In genomic region chr9:18721931-18722711, GRCm38 (mm10) we compare ENCODE assay signal across 12 mouse cellular contexts. TPM values are rescaled to one million over a fixed set of nuclear protein-coding genes. Genes with fewer than 3 reads are reported as not detected.
DNase-seq lines count a peak whose midpoint lies in the region; ATAC-seq and TF ChIP-seq lines count a peak whose summit lies in the region.
"Had no signal": no experiment of that assay in that cellular context is flagged by ENCODE, and none has a peak within 500 bp of the region (broad histone marks: within the 10 kb centered on the region; RNA-seq: fewer than 3 reads in every experiment).

No protein-coding gene starts in this region.

- H3K4me2 ChIP-seq in intestine, embryonic 14.5 days (ENCODE audit: low read length), result no peak overlapping the region
- no peak overlapping the region for H3K4me2 ChIP-seq in intestine, postnatal 0 days (replicated peaks; ENCODE audit: low read depth)
- H3K4me2 ChIP-seq in embryonic facial prominence, embryonic 12.5 days (replicated peaks), result no peak overlapping the region
- no peak overlapping the region for H3K4me2 ChIP-seq in hindbrain, postnatal 0 days (ENCODE audit: low read depth, low read length)
- H3K4me2 ChIP-seq in neural tube, embryonic 11.5 days (ENCODE audit: low read depth), result no peak overlapping the region

- 15% methylated on average over 6 of the region's 6 CpGs for WGBS in intestine, embryonic 14.5 days
- WGBS in intestine, postnatal 0 days, result 25% methylated on average over 6 of the region's 6 CpGs
- 21% methylated on average over 6 of the region's 6 CpGs for WGBS in embryonic facial prominence, embryonic 12.5 days
- 20% methylated on average over 6 of the region's 6 CpGs for WGBS in hindbrain, postnatal 0 days
- WGBS in neural tube, embryonic 11.5 days, result 15% methylated on average over 6 of the region's 6 CpGs

- H3K27ac ChIP-seq in intestine, embryonic 14.5 days (ENCODE audit: low read depth), result peak overlapping the region; percentile 43
- H3K27ac ChIP-seq in intestine, postnatal 0 days (ENCODE audit: low read depth, low read length), result no peak overlapping the region
- peak overlapping the region; percentile 42; the same call in 1 of the 2 replicates for H3K27ac ChIP-seq in embryonic facial prominence, embryonic 12.5 days
- H3K27ac ChIP-seq in hindbrain, postnatal 0 days, result no peak overlapping the region
- H3K27ac ChIP-seq in neural tube, embryonic 11.5 days (ENCODE audit: low read depth, low read length), result no peak overlapping the region
- H3K27ac ChIP-seq: macrophage had no signal

- intact Hi-C loops in left cerebral cortex, postnatal 4 days (cut with DNase I), result no loop called here
- intact Hi-C loops in left cerebral cortex, postnatal 36 days (cut with DNase I), result no loop called here

- peaks cover 6% of the 10 kb centered on the region; the same call in 1 of the 2 replicates for H3K4me1 ChIP-seq in intestine, embryonic 14.5 days (replicated peaks; ENCODE audit: control insufficient read depth, insufficient read depth, low read length)
- no peaks in the 10 kb centered on the region for H3K4me1 ChIP-seq in intestine, postnatal 0 days (replicated peaks; ENCODE audit: control insufficient read depth, insufficient read depth, low read length)
- H3K4me1 ChIP-seq in embryonic facial prominence, embryonic 12.5 days, result peaks cover 13% of the 10 kb centered on the region; the same call in 1 of the 2 replicates
- no peaks in the 10 kb centered on the region for H3K4me1 ChIP-seq in hindbrain, postnatal 0 days (ENCODE audit: insufficient read depth, low read length)
- no peaks in the 10 kb centered on the region for H3K4me1 ChIP-seq in neural tube, embryonic 11.5 days (ENCODE audit: control insufficient read depth, insufficient read depth, low read length)

- no peaks in the 10 kb centered on the region for H3K27me3 ChIP-seq in intestine, embryonic 14.5 days (replicated peaks; ENCODE audit: control insufficient read depth, insufficient read depth, low read length)
- no peaks in the 10 kb centered on the region for H3K27me3 ChIP-seq in intestine, postnatal 0 days (replicated peaks; ENCODE audit: control insufficient read depth, insufficient read depth, low read length)
- H3K27me3 ChIP-seq in embryonic facial prominence, embryonic 12.5 days, result no peaks in the 10 kb centered on the region
- H3K27me3 ChIP-seq in hindbrain, postnatal 0 days (ENCODE audit: insufficient read depth, low read length), result no peaks in the 10 kb centered on the region
- no peaks in the 10 kb centered on the region for H3K27me3 ChIP-seq in neural tube, embryonic 11.5 days (ENCODE audit: control insufficient read depth, insufficient read depth, low read length)

- DNase-seq in intestine, embryonic 14.5 days (ENCODE audit: low spot score), result no peak
- peak; percentile 19 for DNase-seq in hindbrain, postnatal 0 days (ENCODE audit: low spot score)
- DNase-seq in neural tube, embryonic 11.5 days (ENCODE audit: low spot score), result peak; percentile 30
- no peak for DNase-seq in left cerebral cortex, postnatal 4 days
- DNase-seq in thymus, postnatal 14 days, result no peak
- no peak for DNase-seq in left cerebral cortex, postnatal 36 days (ENCODE audit: low spot score in 2 of 2)
- DNase-seq: cerebellum, postnatal 10 days; right cerebral cortex, postnatal 25 days had no signal

- H3K9ac ChIP-seq in intestine, embryonic 14.5 days (ENCODE audit: low read length), result no peak overlapping the region
- no peak overlapping the region for H3K9ac ChIP-seq in intestine, postnatal 0 days (ENCODE audit: low read depth, low read length)
- H3K9ac ChIP-seq in embryonic facial prominence, embryonic 12.5 days, result no peak overlapping the region
- H3K9ac ChIP-seq in hindbrain, postnatal 0 days (replicated peaks; ENCODE audit: low read length), result no peak overlapping the region
- no peak overlapping the region for H3K9ac ChIP-seq in neural tube, embryonic 11.5 days (ENCODE audit: low read length)

- no peak for ATAC-seq in intestine, embryonic 14.5 days (replicated peaks; ENCODE audit: low FRiP score, low TSS enrichment, low read depth)
- ATAC-seq in intestine, postnatal 0 days, result no peak
- peak; percentile 64; the same call in 1 of the 2 replicates for ATAC-seq in embryonic facial prominence, embryonic 12.5 days (ENCODE audit: insufficient number of reproducible peaks, insufficient read depth, low FRiP score, low TSS enrichment)
- peak; percentile 40; the same call in 1 of the 2 replicates for ATAC-seq in hindbrain, postnatal 0 days
- ATAC-seq in neural tube, embryonic 11.5 days (ENCODE audit: insufficient read depth, low FRiP score, low TSS enrichment), result peak; percentile 86

- H3K36me3 ChIP-seq in intestine, embryonic 14.5 days (ENCODE audit: control insufficient read depth, insufficient read depth, low read length), result no peaks in the 10 kb centered on the region
- no peaks in the 10 kb centered on the region for H3K36me3 ChIP-seq in intestine, postnatal 0 days (ENCODE audit: control insufficient read depth, insufficient read depth)
- H3K36me3 ChIP-seq in embryonic facial prominence, embryonic 12.5 days, result no peaks in the 10 kb centered on the region
- H3K36me3 ChIP-seq in hindbrain, postnatal 0 days (ENCODE audit: insufficient read depth, low read length), result no peaks in the 10 kb centered on the region
- H3K36me3 ChIP-seq in neural tube, embryonic 11.5 days (ENCODE audit: control insufficient read depth, insufficient read depth, low read length), result no peaks in the 10 kb centered on the region

- H3K9me3 ChIP-seq in intestine, embryonic 14.5 days (ENCODE audit: control insufficient read depth, low read length), result no peaks in the 10 kb centered on the region
- H3K9me3 ChIP-seq in intestine, postnatal 0 days (ENCODE audit: control insufficient read depth), result no peaks in the 10 kb centered on the region
- H3K9me3 ChIP-seq in embryonic facial prominence, embryonic 12.5 days, result no peaks in the 10 kb centered on the region
- no peaks in the 10 kb centered on the region for H3K9me3 ChIP-seq in hindbrain, postnatal 0 days (ENCODE audit: low read length)
- no peaks in the 10 kb centered on the region for H3K9me3 ChIP-seq in neural tube, embryonic 11.5 days (ENCODE audit: control insufficient read depth, low read length)

- no peak overlapping the region for H3K4me3 ChIP-seq in intestine, embryonic 14.5 days (ENCODE audit: low read depth, low read length)
- no peak overlapping the region for H3K4me3 ChIP-seq in intestine, postnatal 0 days (ENCODE audit: low read depth, low read length)
- no peak overlapping the region for H3K4me3 ChIP-seq in embryonic facial prominence, embryonic 12.5 days
- H3K4me3 ChIP-seq in hindbrain, postnatal 0 days (ENCODE audit: low read length), result no peak overlapping the region
- H3K4me3 ChIP-seq in neural tube, embryonic 11.5 days (ENCODE audit: low read depth, low read length), result no peak overlapping the region

- TF ChIP-seq CTCF in intestine, postnatal 0 days (IDR thresholded peaks at IDR 0.05; ENCODE audit: low read depth), result no peak
- no peak for TF ChIP-seq CTCF in hindbrain, postnatal 0 days (IDR thresholded peaks at IDR 0.05; ENCODE audit: low read depth)

RNA-seq across cellular contexts. Expression of gene Olfr24, which starts 41.7 kb away (rescaled TPM):
- polyA plus RNA-seq in intestine, embryonic 14.5 days (2014; fragmentation: Nextera tagmentation; extraction: Ambion mirVana), result not detected in 2 replicates
- polyA plus RNA-seq in intestine, postnatal 0 days (2015; fragmentation: Nextera tagmentation; extraction: Ambion mirVana), result not detected in 2 replicates
- polyA plus RNA-seq in embryonic facial prominence, embryonic 12.5 days (2016; fragmentation: Nextera tagmentation; extraction: Ambion mirVana), result 0.04 TPM in 1 of 2 replicates, not detected in the other
- total RNA-seq in hindbrain, postnatal 0 days (2014; rRNA removed), result not detected in 2 replicates
- polyA plus RNA-seq in hindbrain, postnatal 0 days (2015; fragmentation: Nextera tagmentation; extraction: Ambion mirVana), result not detected in 2 replicates
- polyA plus RNA-seq in neural tube, embryonic 11.5 days (2014; fragmentation: Nextera tagmentation; extraction: Ambion mirVana), result not detected in 2 replicates
- total RNA-seq in left cerebral cortex, postnatal 4 days (2021), result not detected
- total RNA-seq in left cerebral cortex, postnatal 36 days (2021), result not detected
- polyA plus RNA-seq: gonadal fat pad, adult 2 months; macrophage had no signal

RNA-seq across cellular contexts. Expression of gene Muc16, which starts 47.8 kb away (rescaled TPM):
- 7.3 and 9.1 TPM in 2 replicates for polyA plus RNA-seq in intestine, embryonic 14.5 days (2014; fragmentation: Nextera tagmentation; extraction: Ambion mirVana)
- polyA plus RNA-seq in intestine, postnatal 0 days (2015; fragmentation: Nextera tagmentation; extraction: Ambion mirVana), result 1.3 TPM in 2 replicates
- not detected in 2 replicates for polyA plus RNA-seq in embryonic facial prominence, embryonic 12.5 days (2016; fragmentation: Nextera tagmentation; extraction: Ambion mirVana)
- under 0.01 TPM in 1 of 2 replicates, not detected in the other for total RNA-seq in hindbrain, postnatal 0 days (2014; rRNA removed)
- not detected in 2 replicates for polyA plus RNA-seq in hindbrain, postnatal 0 days (2015; fragmentation: Nextera tagmentation; extraction: Ambion mirVana)
- polyA plus RNA-seq in neural tube, embryonic 11.5 days (2014; fragmentation: Nextera tagmentation; extraction: Ambion mirVana), result 0.03 TPM in 1 of 2 replicates, not detected in the other
- not detected for total RNA-seq in left cerebral cortex, postnatal 4 days (2021)
- total RNA-seq in left cerebral cortex, postnatal 36 days (2021), result not detected
- polyA plus RNA-seq: macrophage had no signal

Comparison
In these comparisons a context has a peak if more than half of its experiments do, and no peak if none do; other contexts are left out.
1. H3K27ac ChIP-seq: peak in intestine, embryonic 14.5 days (single experiment) and embryonic facial prominence, embryonic 12.5 days (single experiment); none in intestine, postnatal 0 days (single experiment), hindbrain, postnatal 0 days (single experiment) and neural tube, embryonic 11.5 days (single experiment).
2. ATAC-seq: peak in embryonic facial prominence, embryonic 12.5 days (single experiment), hindbrain, postnatal 0 days (single experiment) and neural tube, embryonic 11.5 days (single experiment); none in intestine, embryonic 14.5 days (single experiment) and intestine, postnatal 0 days (single experiment).
3. DNase-seq: peak in hindbrain, postnatal 0 days (single experiment) and neural tube, embryonic 11.5 days (single experiment); none in intestine, embryonic 14.5 days (single experiment), left cerebral cortex, postnatal 4 days (single experiment), thymus, postnatal 14 days (single experiment) and left cerebral cortex, postnatal 36 days (0 of 2).